Mouse (Mus musculus) heart, embryonic 16.5 days (tissue): ENCODE measurements around the gene Mecom. TPM values are rescaled to one million over a fixed set of nuclear protein-coding genes. Genes with fewer than 3 reads are reported as not detected.
A peak's percentile ranks its signal among the peaks of the same experiment; 100 is the strongest.

Experiments
- ATAC-seq: fragments of 200-750 bp; cut with Nextera tagmentation; replicated peaks from 2 replicates; pipeline ENCODE4 v1.8.0; 2017; ENCODE audit warnings: moderate number of reproducible peaks; ENCODE audit not compliant: insufficient read depth, low FRiP score; ENCODE audit errors: extremely low read depth
- H3K27ac ChIP-seq: fragments of 300-500 bp; sonication (generic); 2 replicates; pipeline ENCODE4 v1.5.1; 2014; ENCODE audit warnings: mild to moderate bottlenecking, low read length, control low read depth, moderate library complexity
- H3K27me3 ChIP-seq: fragments of 300-500 bp; sonication (generic); 2 replicates; pipeline ENCODE4 v1.6.1; 2014; ENCODE audit warnings: low read length, mixed read lengths; ENCODE audit not compliant: control insufficient read depth, insufficient read depth
- H3K36me3 ChIP-seq: fragments of 300-500 bp; sonication (generic); 2 replicates; pipeline ENCODE4 v1.6.1; 2014; ENCODE audit not compliant: control insufficient read depth, insufficient read depth
- H3K4me1 ChIP-seq: fragments of 300-500 bp; sonication (generic); 2 replicates; pipeline ENCODE4 v1.6.1; 2014; ENCODE audit warnings: low read length, mixed read lengths; ENCODE audit not compliant: control insufficient read depth, insufficient read depth
- H3K4me2 ChIP-seq: fragments of 300-500 bp; sonication (generic); 2 replicates; pipeline ENCODE4 v1.6.1; 2014; ENCODE audit warnings: low read depth, mild to moderate bottlenecking, control low read depth, low read length
- H3K4me3 ChIP-seq: fragments of 300-500 bp; sonication (generic); 2 replicates; pipeline ENCODE4 v1.5.1; 2014; ENCODE audit warnings: mild to moderate bottlenecking, control low read depth, low read length
- H3K9ac ChIP-seq: fragments of 300-500 bp; sonication (generic); 2 replicates; pipeline ENCODE4 v1.6.1; 2014; ENCODE audit warnings: low read length, control low read depth
- H3K9me3 ChIP-seq: fragments of 300-500 bp; sonication (generic); replicated peaks from 2 replicates; pipeline ENCODE4 v1.6.1; 2016; ENCODE audit warnings: low read length; ENCODE audit not compliant: control insufficient read depth
- WGBS: fragments of 180-500 bp; shearing (Covaris S2); extraction: QIAGEN DNeasy Blood & Tissue Kit; methylation state at CpG from one replicate; pipeline ENCODE4 v1.1.7; 2014; 5-methylcytosine and 5-hydroxymethylcytosine counted together
- polyA plus RNA-seq: library from polyadenylated mRNA; unstranded; fragments of >200 nt; fragmentation: Nextera tagmentation; extraction: Ambion mirVana; gene quantifications from 2 replicates; pipeline ENCODE4 v1.2.1, GENCODE M21; 2015

Mecom gene
- polyA plus RNA-seq, 1 experiment from 2014 or later, result 12.7 TPM

DNA sequence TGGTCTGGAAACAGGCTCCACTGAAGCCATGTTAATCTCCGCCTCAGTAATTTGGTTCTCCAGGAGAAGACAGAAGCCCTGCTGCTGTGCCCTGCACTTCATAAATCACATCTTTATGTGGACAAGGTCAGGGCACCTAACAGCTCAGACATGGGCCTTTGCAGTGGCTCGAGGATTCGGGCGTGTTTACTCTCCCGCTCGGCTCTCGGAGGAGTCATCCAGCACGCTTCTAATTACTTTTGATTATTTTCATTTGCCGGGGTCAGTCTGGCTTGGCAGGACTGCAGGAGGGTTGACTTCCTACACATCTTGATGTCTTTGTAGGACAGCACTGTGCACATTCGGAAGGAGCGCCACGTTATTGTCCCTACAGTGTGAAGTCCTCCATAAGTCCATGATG, 529.6 kb downstream of the Mecom start:
- WGBS, result 43% methylated on average over 12 of the region's 12 CpGs
- H3K9ac ChIP-seq, result no peak overlapping the region
- H3K27me3 ChIP-seq, result no peaks in the 10 kb centered on the region
- H3K4me1 ChIP-seq, result peaks cover 4% of the 10 kb centered on the region; the same call in 1 of the 2 replicates
- H3K9me3 ChIP-seq, result no peaks in the 10 kb centered on the region
- no peak overlapping the region for H3K27ac ChIP-seq
- H3K36me3 ChIP-seq, result no peaks in the 10 kb centered on the region
- ATAC-seq, result no peak
- H3K4me3 ChIP-seq, result no peak overlapping the region
- H3K4me2 ChIP-seq, result no peak overlapping the region

DNA sequence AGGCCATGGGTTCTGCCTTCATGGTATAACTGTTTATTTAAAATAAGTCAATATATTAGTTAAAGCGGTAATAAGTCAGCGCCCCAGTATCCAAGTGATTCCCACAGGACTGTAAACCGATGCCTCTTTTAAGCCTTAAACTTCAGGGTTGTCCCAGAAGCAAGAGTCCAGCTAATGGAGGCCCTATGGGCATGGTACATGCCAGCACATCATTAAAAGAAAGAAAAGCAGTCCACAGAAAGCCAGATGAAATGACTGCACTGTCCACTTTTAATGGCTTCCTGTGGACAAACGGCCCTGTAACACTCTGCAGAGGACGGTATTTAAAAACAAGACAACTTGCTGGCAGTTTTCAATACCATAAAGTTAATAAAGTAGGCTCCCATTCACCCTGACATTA, 531.0 kb downstream of the Mecom start:
- H3K27me3 ChIP-seq, result no peaks in the 10 kb centered on the region
- H3K4me2 ChIP-seq, result no peak overlapping the region
- no peaks in the 10 kb centered on the region for H3K9me3 ChIP-seq
- ATAC-seq, result no peak
- WGBS, result 77% methylated on average over 5 of the region's 5 CpGs
- H3K36me3 ChIP-seq, result no peaks in the 10 kb centered on the region
- no peak overlapping the region for H3K4me3 ChIP-seq
- H3K4me1 ChIP-seq, result peaks cover 4% of the 10 kb centered on the region; the same call in 1 of the 2 replicates
- no peak overlapping the region for H3K9ac ChIP-seq
- no peak overlapping the region for H3K27ac ChIP-seq

DNA sequence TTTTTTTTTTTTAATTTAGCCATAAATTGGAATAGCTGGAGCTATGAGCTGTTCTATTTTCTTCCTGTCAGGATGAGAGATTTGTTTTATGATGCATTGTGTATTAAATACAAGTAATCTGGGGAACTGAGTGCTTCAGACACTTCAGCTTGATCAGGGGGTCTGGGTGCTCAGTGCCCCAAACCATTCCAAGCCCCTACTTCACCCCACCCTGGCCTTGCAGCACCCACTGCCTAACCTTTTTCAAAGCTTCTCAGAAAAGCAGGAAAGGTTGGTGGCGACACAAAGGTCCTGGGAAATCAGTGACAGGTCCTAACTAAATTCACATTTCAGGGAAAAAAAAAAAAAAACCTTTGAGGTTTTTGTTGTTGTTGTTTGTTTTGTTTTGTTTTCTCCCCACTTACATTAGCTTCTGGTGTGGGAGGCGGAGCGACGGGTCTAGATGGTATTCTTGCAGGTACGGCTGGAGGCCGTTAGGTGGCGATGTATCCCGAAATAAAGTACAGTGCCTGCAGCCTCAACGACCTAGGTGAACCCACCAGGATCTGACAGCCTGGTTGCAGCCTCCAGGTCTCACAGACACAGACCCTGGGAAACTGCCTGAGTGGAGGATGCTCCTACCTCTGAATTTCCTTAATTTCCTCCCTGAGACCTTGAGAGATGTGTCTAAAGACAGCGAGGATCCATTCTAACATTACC, 532.7 kb downstream of the Mecom start:
- ATAC-seq, result peak; percentile 58; the same call in 1 of the 2 replicates
- H3K27me3 ChIP-seq, result no peaks in the 10 kb centered on the region
- H3K9ac ChIP-seq, result no peak overlapping the region
- 16% methylated on average over 10 of the region's 10 CpGs for WGBS
- H3K4me2 ChIP-seq, result no peak overlapping the region
- H3K4me3 ChIP-seq, result no peak overlapping the region
- no peaks in the 10 kb centered on the region for H3K36me3 ChIP-seq
- no peak overlapping the region for H3K27ac ChIP-seq
- peaks cover 4% of the 10 kb centered on the region; the same call in 1 of the 2 replicates for H3K4me1 ChIP-seq
- H3K9me3 ChIP-seq, result no peaks in the 10 kb centered on the region

DNA sequence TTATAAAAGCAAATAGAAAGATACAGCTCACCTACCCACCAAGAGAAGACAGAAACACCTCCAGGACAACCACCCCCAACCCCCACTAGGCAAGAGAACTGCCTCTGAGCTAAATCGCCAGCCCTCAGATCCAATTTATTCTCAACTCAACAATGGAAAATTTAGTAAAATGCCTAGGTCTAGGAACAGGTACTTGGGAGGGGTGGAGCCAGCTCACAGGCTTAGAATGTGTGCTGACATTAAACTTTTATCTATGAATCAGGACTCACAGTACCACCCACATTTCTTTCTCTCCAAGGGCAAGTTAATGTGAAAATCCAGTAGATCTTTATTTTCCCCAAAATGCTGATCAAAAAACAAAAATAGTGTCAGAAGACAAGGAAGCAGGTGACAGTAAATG, 533.5 kb downstream of the Mecom start:
- H3K4me2 ChIP-seq, result no peak overlapping the region
- no peak for ATAC-seq
- no peak overlapping the region for H3K9ac ChIP-seq
- H3K4me3 ChIP-seq, result no peak overlapping the region
- no peak overlapping the region for H3K27ac ChIP-seq
- no peaks in the 10 kb centered on the region for H3K9me3 ChIP-seq
- no peaks in the 10 kb centered on the region for H3K36me3 ChIP-seq
- WGBS, result 58% methylated on average over 1 of the region's 1 CpGs
- peaks cover 4% of the 10 kb centered on the region; the same call in 1 of the 2 replicates for H3K4me1 ChIP-seq
- no peaks in the 10 kb centered on the region for H3K27me3 ChIP-seq

DNA sequence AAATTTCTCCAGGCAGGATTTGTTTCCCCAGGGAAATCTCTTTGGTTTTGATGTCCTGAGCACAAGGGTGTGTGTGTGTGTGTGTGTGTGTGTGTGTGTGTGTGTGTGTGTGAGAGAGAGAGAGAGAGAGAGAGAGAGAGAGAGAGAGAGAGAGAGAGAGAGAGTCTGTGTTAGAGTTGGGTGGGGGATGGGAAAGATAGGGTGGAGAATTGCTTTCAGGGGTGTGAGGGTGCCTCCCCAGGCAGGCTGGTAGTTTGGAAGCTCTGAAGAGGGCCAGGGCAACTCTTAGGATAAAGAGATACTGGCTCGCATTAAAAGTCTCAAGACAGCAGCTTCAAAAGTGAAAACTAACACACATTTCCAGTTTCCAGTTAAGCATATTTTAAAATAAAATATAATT, 534.4 kb downstream of the Mecom start:
- 48% methylated on average over 1 of the region's 1 CpGs for WGBS

DNA sequence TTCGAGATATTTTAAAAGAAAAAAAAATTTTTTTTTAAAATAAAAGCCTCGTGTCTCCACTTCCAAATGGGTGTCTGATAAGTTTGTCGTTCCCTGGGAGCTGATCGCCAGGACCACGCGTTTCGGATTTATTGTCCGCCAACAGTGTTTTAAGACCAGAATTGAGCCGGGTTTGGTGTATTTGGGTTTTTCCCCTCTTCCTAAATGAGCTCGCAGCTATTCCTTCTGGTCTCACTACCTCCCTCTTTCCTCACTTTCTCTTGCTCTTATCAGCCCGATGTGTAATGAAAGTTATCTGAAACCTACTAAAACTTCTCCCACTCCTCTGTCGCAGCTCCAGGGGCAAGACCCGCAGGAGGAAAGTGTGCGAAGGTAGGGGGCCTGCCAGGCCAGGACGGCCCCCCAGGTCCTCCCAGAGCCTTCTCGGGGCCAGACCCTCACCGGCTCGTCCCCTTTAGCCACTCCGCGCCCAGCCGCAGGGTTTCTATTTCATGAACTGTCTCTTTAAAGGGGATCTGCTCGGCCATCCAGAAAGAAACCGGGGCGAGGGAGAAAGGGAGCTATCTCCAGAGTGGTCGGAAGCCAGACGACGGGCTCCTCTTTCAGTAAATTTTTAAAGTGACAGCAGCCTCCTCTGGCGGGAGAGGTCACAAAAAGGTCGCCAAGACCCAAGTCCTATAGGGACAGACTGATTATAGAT, 535.0 kb downstream of the Mecom start:
- peak; percentile 74 for ATAC-seq
- no peaks in the 10 kb centered on the region for H3K27me3 ChIP-seq
- under 1% methylated on average over 29 of the region's 29 CpGs for WGBS
- H3K4me3 ChIP-seq, result peak overlapping the region; percentile 91
- H3K4me1 ChIP-seq, result peaks cover 4% of the 10 kb centered on the region; the same call in 1 of the 2 replicates
- H3K9ac ChIP-seq, result peak overlapping the region; percentile 92
- H3K4me2 ChIP-seq, result peak overlapping the region; percentile 88
- peak overlapping the region; percentile 96 for H3K27ac ChIP-seq
- no peaks in the 10 kb centered on the region for H3K9me3 ChIP-seq
- no peaks in the 10 kb centered on the region for H3K36me3 ChIP-seq

More for the DNA sequence above, 534.4 kb downstream of the Mecom start:
- peak overlapping the region; percentile 96 for H3K27ac ChIP-seq
- H3K9ac ChIP-seq, result peak overlapping the region; percentile 92
- H3K9me3 ChIP-seq, result no peaks in the 10 kb centered on the region
- no peaks in the 10 kb centered on the region for H3K27me3 ChIP-seq
- peak overlapping the region; percentile 88 for H3K4me2 ChIP-seq
- peaks cover 4% of the 10 kb centered on the region; the same call in 1 of the 2 replicates for H3K4me1 ChIP-seq
- H3K36me3 ChIP-seq, result no peaks in the 10 kb centered on the region
- peak overlapping the region; percentile 91 for H3K4me3 ChIP-seq
- ATAC-seq, result no peak

DNA sequence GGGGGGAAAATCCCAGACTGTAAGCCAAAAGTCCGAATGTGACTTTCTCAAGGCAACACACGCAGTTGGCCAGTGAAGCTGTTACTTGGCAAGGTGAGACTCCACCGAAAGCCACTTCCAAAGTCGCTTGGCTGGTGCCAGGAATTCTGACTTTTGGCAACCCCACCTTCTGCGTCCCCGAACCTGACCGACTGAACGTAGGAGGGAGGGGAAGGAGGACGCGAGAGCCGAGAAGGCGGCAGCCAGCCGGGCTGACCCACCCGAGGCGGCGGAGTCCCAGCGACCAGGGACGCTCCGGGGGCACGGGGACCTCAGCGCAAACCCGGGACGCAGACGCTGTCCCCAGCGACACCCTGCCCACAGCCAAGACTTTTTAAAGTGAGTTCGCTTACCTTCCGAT, 535.7 kb downstream of the Mecom start:
- H3K27me3 ChIP-seq, result no peaks in the 10 kb centered on the region
- peak overlapping the region; percentile 92 for H3K9ac ChIP-seq
- H3K36me3 ChIP-seq, result no peaks in the 10 kb centered on the region
- peaks cover 4% of the 10 kb centered on the region; the same call in 1 of the 2 replicates for H3K4me1 ChIP-seq
- WGBS, result 1% methylated on average over 27 of the region's 27 CpGs
- peak overlapping the region; percentile 96 for H3K27ac ChIP-seq
- peak overlapping the region; percentile 91 for H3K4me3 ChIP-seq
- H3K4me2 ChIP-seq, result peak overlapping the region; percentile 88
- peak; percentile 63; the same call in 1 of the 2 replicates for ATAC-seq
- no peaks in the 10 kb centered on the region for H3K9me3 ChIP-seq

DNA sequence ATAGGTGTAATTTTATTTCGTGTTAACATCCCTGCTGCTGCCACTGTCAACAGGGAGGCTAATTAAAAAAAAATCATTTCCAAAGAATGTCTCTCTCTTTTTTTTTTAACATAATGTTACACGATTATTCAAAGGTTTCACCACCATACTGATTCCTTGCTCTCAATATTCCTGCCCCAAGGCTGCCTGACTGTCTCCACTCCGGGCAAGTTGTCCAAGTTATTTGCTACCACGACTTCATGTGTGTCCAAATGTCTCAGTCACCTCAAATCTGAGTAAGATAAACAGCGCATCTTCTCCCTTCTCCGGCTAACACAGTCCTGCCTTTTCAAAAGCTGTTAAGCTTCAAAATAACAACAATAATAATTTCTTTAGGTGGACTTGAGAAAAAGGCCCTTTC, 536.1 kb downstream of the Mecom start:
- Histone ChIP-seq H3K4me3 (peak overlapping the region; percentile 91), H3K4me2 (peak overlapping the region; percentile 88), H3K36me3 (no peaks in the 10 kb centered on the region), H3K27ac (peak overlapping the region; percentile 96), H3K4me1 (peaks cover 4% of the 10 kb centered on the region; the same call in 1 of the 2 replicates), H3K9me3 (no peaks in the 10 kb centered on the region), H3K27me3 (no peaks in the 10 kb centered on the region), H3K9ac (peak overlapping the region; percentile 92)
- WGBS, result 16% methylated on average over 6 of the region's 6 CpGs
- no peak for ATAC-seq

DNA sequence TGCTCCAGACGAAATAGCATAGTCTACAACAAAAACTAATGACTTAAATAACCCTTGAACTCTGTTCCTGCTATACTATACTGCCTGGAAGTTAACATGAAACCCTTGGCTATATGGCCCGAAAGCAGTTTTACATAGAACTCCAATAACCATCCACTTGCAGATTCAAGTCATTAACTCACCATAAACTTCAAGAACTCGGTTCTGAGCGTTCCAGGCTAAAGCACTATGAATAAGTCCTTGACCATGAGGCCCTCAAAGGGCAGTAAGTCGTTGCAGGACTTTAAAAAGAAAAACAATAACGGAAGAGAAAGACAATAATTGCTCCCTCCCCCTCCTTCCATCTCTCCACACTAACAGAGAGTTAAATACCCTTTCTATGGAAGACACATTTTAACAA, 536.9 kb downstream of the Mecom start:
- Histone ChIP-seq H3K36me3 (no peaks in the 10 kb centered on the region), H3K27ac (peak overlapping the region; percentile 54), H3K4me3 (peak overlapping the region; percentile 91), H3K9me3 (no peaks in the 10 kb centered on the region), H3K9ac (peak overlapping the region; percentile 92), H3K4me2 (peak overlapping the region; percentile 88), H3K27me3 (no peaks in the 10 kb centered on the region), H3K4me1 (peaks cover 4% of the 10 kb centered on the region; the same call in 1 of the 2 replicates)
- WGBS, result 50% methylated on average over 6 of the region's 6 CpGs
- no peak for ATAC-seq
